Mouse (Mus musculus) stomach, postnatal 0 days (tissue): ENCODE measurements at regions not wholly inside any gene's neighbourhood (a gene's known extent, or its start where the extent isn't known, plus 50 kb on each side); places are given as distances from the start of the nearest gene placed in this dataset.

Experiments used
- CTCF ChIP-seq: IDR thresholded peaks from 2 replicates; pipeline ENCODE4 v1.5.1; 2016; ENCODE audit warnings: antibody characterized with exemption, low read depth, mild to moderate bottlenecking, moderate library complexity
- EP300 ChIP-seq: optimal IDR thresholded peaks from 2 replicates; pipeline ENCODE3; 2016; ENCODE audit warnings: antibody characterized with exemption

GRCm38 (mm10) chr6:10970587-10971138 lies 936.6 kb downstream of the Ndufa4 start:
- TF ChIP-seq CTCF (no peak), EP300 (no peak)
